Mouse (Mus musculus) testis, adult 2 months (tissue): ENCODE data around the gene Cpsf6.
A peak's percentile ranks its signal among the peaks of the same experiment; 100 is the strongest.

Source experiments
- CTCF ChIP-seq: fragments of 200-500 bp; IDR thresholded peaks from 2 replicates; pipeline ENCODE4 v1.5.1; 2012; ENCODE audit warnings: low read depth, mild to moderate bottlenecking, inconsistent platforms, low read length, moderate library complexity; ENCODE audit not compliant: control insufficient read depth, insufficient read depth, insufficient replicate concordance
- POLR2A ChIP-seq: fragments of 200-500 bp; IDR thresholded peaks from 2 replicates; pipeline ENCODE4 v1.6.1; 2012; ENCODE audit warnings: low read depth, mild to moderate bottlenecking, inconsistent platforms, low read length, moderate library complexity; ENCODE audit not compliant: control insufficient read depth

DNA sequence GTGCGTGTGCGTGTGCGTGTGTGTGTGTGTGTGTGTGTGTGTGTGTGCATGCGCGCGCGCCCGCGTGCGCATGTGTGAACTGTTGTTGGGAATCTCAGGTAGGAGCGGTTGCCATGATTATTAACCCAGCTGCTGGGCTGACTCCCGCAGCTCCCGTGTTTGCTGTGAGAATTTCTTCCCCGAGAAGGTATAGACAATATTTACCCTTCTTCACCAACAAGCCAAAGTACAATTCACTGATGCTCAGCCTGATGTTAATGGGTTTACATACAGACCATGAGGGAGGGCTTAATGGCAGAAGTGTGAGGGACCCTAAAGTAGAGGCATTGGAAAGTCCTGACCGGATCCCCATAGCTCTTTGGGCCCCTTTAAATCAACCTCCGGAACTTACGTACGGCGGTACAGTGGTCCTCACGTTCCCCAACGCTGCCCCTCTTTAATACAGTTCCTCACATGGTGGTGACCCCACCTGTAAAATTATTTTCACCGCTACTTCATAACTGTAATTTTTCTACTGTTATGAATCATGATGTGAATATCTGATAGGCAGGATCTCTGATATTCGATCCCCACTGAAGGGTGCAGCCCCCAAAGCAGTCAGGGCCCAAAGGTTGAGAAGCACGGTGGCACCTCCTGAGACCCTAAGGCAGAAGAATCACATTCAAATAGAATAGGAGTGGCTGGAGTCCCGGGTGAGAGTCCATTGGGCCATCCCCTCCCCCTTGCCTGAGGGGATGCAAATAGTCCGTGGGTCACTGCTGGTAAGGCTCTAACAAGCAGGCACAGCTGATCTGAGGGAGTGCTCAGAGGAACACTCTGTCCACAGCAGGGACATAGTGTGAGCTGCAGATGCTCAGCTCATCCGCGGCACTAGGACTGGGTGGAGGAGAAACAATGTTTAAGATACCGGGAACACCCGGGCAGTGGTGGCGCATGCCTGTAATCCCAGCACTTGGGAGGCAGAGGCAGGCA, 10.4 kb upstream of the Cpsf6 start:
- TF ChIP-seq POLR2A, result 0 out of 2 replicates have a peak, but pooled peaks have one; percentile 32
- TF ChIP-seq CTCF, result no peak
